Mouse (Mus musculus) kidney, embryonic 16.5 days (tissue): ENCODE data around the gene Zfyve16. TPM values are rescaled to one million over a fixed set of nuclear protein-coding genes. Genes with fewer than 3 reads are reported as not detected.

Source experiments
- ATAC-seq: fragments of 200-750 bp; cut with Nextera tagmentation; 2 replicates; pipeline ENCODE4 v1.8.0; 2017; ENCODE audit warnings: moderate TSS enrichment; ENCODE audit not compliant: low FRiP score, low TSS enrichment
- H3K27ac ChIP-seq: fragments of 300-500 bp; sonication (generic); 2 replicates; pipeline ENCODE4 v1.5.1; 2014; ENCODE audit warnings: low read length
- H3K27me3 ChIP-seq: fragments of 300-500 bp; sonication (generic); 2 replicates; pipeline ENCODE4 v1.6.1; 2014; ENCODE audit warnings: low read length, control low read depth, mixed read lengths; ENCODE audit not compliant: insufficient read depth
- H3K36me3 ChIP-seq: fragments of 300-500 bp; sonication (generic); 2 replicates; pipeline ENCODE4 v1.6.1; 2014; ENCODE audit warnings: low read length, control low read depth, mixed read lengths; ENCODE audit not compliant: insufficient read depth
- H3K4me1 ChIP-seq: fragments of 300-500 bp; sonication (generic); 2 replicates; pipeline ENCODE4 v1.6.1; 2014; ENCODE audit warnings: low read length, control low read depth, mixed read lengths; ENCODE audit not compliant: insufficient read depth
- H3K4me2 ChIP-seq: fragments of 300-500 bp; sonication (generic); replicated peaks from 2 replicates; pipeline ENCODE4 v1.6.1; 2014; ENCODE audit warnings: low read depth, low read length
- H3K4me3 ChIP-seq: fragments of 300-500 bp; sonication (generic); 2 replicates; pipeline ENCODE4 v1.5.1; 2014; ENCODE audit warnings: mild to moderate bottlenecking, low read length
- H3K9ac ChIP-seq: fragments of 300-500 bp; sonication (generic); replicated peaks from 2 replicates; pipeline ENCODE4 v1.6.1; 2014; ENCODE audit warnings: low read length
- H3K9me3 ChIP-seq: fragments of 300-500 bp; sonication (generic); 2 replicates; pipeline ENCODE4 v1.6.1; 2016; ENCODE audit warnings: low read length, control low read depth
- WGBS: fragments of 180-500 bp; shearing (Covaris S2); extraction: QIAGEN DNeasy Blood & Tissue Kit; methylation state at CpG from one replicate; pipeline ENCODE4 v1.1.7; 2014; 5-methylcytosine and 5-hydroxymethylcytosine counted together
- polyA plus RNA-seq: library from polyadenylated mRNA; unstranded; fragments of >200 nt; fragmentation: Nextera tagmentation; extraction: Ambion mirVana; gene quantifications from 2 replicates; pipeline ENCODE4 v1.2.1, GENCODE M21; 2015

Zfyve16 gene
- polyA plus RNA-seq, 1 experiment from 2014 or later: 12.1 TPM

DNA sequence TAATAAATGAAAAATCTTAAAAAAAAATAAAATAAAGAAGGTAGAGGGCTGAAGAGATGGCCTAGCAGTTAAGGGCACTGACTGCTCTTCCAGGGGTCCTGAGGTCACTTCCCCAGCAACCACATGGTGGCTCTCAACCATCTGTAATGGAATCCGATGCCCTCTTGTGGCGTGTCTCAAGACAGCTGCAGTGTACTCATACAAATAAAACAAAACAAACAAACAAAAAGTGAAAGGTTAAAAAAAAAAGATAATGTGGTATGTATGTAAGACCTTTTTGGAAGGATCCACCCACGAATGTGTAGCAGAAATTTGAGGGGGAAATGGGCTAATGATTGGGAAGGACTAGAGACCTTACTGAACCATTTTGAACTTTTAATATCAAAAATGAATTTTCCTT, 47.3 kb downstream of the Zfyve16 start:
- no peaks in the 10 kb centered on the region for H3K4me1 ChIP-seq
- H3K9me3 ChIP-seq: peaks cover 2% of the 10 kb centered on the region; the same call in 1 of the 2 replicates
- no peaks in the 10 kb centered on the region for H3K27me3 ChIP-seq
- no peak overlapping the region for H3K27ac ChIP-seq
- H3K36me3 ChIP-seq: 0 out of 2 replicates have a peak, but pooled peaks cover 5% of the 10 kb centered on the region
- H3K9ac ChIP-seq: peak overlapping the region; percentile 60
- H3K4me3 ChIP-seq: peak overlapping the region; percentile 51
- ATAC-seq: peak; percentile 75
- peak overlapping the region; percentile 68 for H3K4me2 ChIP-seq
- WGBS: 9% methylated on average over 3 of the region's 3 CpGs

DNA sequence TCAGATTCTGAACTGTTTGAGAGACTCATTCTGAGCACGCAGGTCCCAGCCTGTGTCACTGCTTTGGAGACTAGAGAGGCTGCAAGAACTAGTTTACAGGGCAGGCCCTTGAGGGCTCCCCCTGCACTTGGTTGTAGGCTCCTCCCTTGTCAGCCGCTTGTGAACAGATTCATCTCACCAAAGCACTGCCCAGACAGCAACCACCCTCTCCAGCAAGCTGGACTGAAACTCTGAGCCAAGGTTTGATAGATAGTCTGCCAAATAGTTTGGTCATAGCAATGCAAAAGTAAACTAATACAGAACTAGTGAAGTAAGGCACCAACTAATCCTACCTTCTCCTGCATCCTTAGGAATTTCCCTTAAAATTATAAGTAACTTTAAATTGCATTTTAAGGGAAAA, 60.5 kb downstream of the Zfyve16 start:
- H3K9me3 ChIP-seq: no peaks in the 10 kb centered on the region
- H3K9ac ChIP-seq: no peak overlapping the region
- H3K4me3 ChIP-seq: no peak overlapping the region
- no peak overlapping the region for H3K27ac ChIP-seq
- no peak overlapping the region for H3K4me2 ChIP-seq
- no peaks in the 10 kb centered on the region for H3K27me3 ChIP-seq
- 63% methylated on average over 2 of the region's 2 CpGs for WGBS
- H3K36me3 ChIP-seq: no peaks in the 10 kb centered on the region
- H3K4me1 ChIP-seq: no peaks in the 10 kb centered on the region
- peak; percentile 27; the same call in 1 of the 2 replicates for ATAC-seq

DNA sequence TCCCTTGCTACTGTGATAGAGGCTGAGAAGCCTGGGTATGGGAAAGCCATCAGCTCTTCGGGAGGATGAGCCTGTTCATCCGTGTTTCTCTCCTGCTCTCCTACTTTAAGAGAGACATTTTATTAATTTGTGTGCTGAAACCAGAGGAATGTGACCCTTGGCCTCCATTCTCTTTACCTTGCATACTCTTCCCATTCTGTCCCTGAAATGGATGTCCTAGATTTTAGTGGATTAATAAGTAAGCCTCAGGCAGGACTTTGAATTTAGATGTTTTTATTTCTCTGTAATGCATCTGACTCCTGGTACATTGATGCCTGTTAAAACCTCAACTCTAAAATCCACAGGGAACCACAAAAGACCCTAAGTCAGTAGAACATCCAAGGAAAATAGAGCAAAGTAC, 61.3 kb downstream of the Zfyve16 start:
- Histone ChIP-seq H3K36me3 (no peaks in the 10 kb centered on the region), H3K9me3 (no peaks in the 10 kb centered on the region), H3K4me3 (no peak overlapping the region), H3K9ac (no peak overlapping the region), H3K4me2 (no peak overlapping the region), H3K4me1 (no peaks in the 10 kb centered on the region), H3K27ac (0 out of 2 replicates have a peak overlapping the region, but pooled peaks have one; percentile 20), H3K27me3 (no peaks in the 10 kb centered on the region)
- no peak for ATAC-seq
- 43% methylated on average over 2 of the region's 2 CpGs for WGBS

DNA sequence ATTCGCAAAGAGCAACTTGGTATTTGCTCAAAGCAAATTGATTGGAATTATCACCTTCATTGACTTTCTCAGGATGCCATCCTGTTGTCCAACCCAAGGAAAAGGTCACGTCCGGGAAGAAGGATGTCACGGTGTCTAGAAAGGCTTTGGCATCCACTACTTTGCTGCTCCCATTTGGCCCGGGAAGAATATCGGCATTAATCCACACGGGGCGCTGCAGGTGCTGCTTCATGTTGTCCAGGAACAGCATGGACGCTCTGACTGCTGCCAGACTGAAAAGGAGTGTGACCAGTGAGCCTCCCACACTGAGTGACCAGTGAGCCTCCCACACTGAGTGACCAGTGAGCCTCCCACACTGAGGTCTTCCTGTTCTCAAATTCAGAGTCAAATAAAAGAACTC, 62.8 kb downstream of the Zfyve16 start:
- no peaks in the 10 kb centered on the region for H3K9me3 ChIP-seq
- ATAC-seq: no peak
- no peak overlapping the region for H3K4me3 ChIP-seq
- no peaks in the 10 kb centered on the region for H3K4me1 ChIP-seq
- no peak overlapping the region for H3K27ac ChIP-seq
- H3K27me3 ChIP-seq: no peaks in the 10 kb centered on the region
- H3K9ac ChIP-seq: no peak overlapping the region
- WGBS: 70% methylated on average over 9 of the region's 9 CpGs
- H3K4me2 ChIP-seq: no peak overlapping the region
- H3K36me3 ChIP-seq: no peaks in the 10 kb centered on the region

DNA sequence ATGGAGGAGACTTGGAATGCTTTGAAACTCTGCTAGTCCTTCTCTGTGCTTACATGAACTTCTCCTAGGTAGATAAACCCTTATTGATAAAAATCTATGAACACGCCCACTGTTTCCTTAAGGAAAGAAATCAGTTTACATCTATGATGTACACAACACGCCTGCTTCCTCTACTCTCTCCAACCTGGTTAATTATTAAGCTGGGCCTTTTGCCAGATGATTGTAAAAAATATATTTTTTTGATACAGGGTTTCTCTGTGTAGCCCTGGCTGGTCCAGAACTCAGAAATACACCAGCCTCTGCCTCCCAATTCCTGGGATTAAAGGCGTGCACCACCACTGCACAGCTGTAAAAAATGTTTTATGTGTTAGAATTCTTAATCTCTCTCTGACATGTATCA, 66.0 kb downstream of the Zfyve16 start:
- Histone ChIP-seq H3K27ac (no peak overlapping the region), H3K4me3 (no peak overlapping the region), H3K9me3 (no peaks in the 10 kb centered on the region), H3K9ac (no peak overlapping the region), H3K4me1 (no peaks in the 10 kb centered on the region), H3K4me2 (no peak overlapping the region), H3K36me3 (no peaks in the 10 kb centered on the region), H3K27me3 (no peaks in the 10 kb centered on the region)
- ATAC-seq: no peak
- 75% methylated on average over 3 of the region's 3 CpGs for WGBS

DNA sequence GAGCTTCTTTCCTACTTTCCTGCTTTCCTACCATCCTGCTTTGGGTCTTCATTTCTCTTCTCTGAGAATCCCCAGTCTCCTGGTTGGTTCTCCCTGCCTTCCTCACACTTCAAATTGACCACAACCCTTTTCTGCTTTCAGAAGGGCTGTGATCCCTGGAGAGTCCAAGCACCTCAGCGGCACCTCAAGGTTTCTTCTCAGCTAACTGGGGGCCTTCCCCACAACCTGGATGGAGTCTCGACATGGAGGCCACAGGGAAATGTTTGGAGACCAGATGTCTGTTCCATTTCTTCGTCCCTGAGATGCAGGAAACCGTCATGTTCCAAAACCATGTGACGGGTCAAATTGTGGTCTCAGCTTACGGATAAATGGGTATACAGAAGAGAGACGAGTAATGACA, 83.8 kb downstream of the Zfyve16 start:
- ATAC-seq: no peak
- Histone ChIP-seq H3K9ac (no peak overlapping the region), H3K9me3 (no peaks in the 10 kb centered on the region), H3K36me3 (no peaks in the 10 kb centered on the region), H3K27ac (no peak overlapping the region), H3K4me2 (no peak overlapping the region), H3K4me3 (no peak overlapping the region), H3K27me3 (no peaks in the 10 kb centered on the region), H3K4me1 (no peaks in the 10 kb centered on the region)
- WGBS: 88% methylated on average over 7 of the region's 7 CpGs

DNA sequence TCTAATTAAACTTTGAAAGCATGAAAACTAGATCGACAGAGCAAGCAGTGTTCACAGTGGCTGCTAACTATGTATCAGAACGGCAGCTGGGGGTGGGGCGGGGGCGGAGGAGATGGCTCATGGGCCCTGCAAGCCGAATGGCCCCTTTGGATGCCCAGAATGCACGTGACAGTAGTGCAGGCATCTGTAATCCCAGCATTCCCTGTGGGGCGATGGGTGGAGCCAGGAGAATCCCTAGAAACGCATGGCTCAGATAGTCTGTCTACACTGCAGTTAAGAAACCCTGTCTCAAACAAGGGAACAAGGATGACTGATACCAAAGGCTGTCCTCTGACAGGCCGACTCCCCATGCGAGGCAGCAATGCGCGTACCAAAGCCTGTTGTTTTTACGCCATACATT, 90.4 kb downstream of the Zfyve16 start:
- Histone ChIP-seq H3K9me3 (no peaks in the 10 kb centered on the region), H3K4me3 (no peak overlapping the region), H3K36me3 (no peaks in the 10 kb centered on the region), H3K4me1 (no peaks in the 10 kb centered on the region), H3K4me2 (no peak overlapping the region), H3K9ac (no peak overlapping the region), H3K27ac (no peak overlapping the region), H3K27me3 (no peaks in the 10 kb centered on the region)
- 79% methylated on average over 13 of the region's 13 CpGs for WGBS
- no peak for ATAC-seq

DNA sequence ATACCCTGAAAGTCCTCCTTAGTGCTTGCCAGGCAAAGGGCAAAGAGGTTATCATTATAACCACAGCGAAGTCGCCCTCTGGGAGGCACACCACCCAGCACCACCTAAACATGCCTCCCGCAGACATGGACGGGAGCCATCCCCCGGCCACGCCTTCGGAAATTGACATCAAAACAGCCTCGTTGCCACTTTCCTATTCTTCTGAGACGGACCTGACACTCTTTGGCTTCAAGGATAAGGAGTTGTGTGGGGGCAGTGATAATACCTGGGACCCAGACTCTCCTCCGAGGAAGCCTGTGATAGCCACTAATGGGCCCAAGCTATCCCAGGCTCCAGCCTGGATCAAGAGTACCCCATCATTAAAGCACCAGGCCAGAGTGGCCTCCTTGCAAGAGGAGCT, 92.0 kb downstream of the Zfyve16 start:
- Histone ChIP-seq H3K4me1 (no peaks in the 10 kb centered on the region), H3K4me3 (no peak overlapping the region), H3K9ac (no peak overlapping the region), H3K27me3 (no peaks in the 10 kb centered on the region), H3K4me2 (no peak overlapping the region), H3K36me3 (no peaks in the 10 kb centered on the region), H3K27ac (no peak overlapping the region), H3K9me3 (no peaks in the 10 kb centered on the region)
- no peak for ATAC-seq
- WGBS: 85% methylated on average over 10 of the region's 10 CpGs

Other genes starting within 250 kb of the Zfyve16 start
- 1.2 and 1.9 TPM in 2 replicates for gene Gm20379, start 224.9 kb downstream of the Zfyve16 start, polyA plus RNA-seq
- 21.0 and 21.7 TPM in 2 replicates for gene Dhfr, start 176.1 kb downstream of the Zfyve16 start, polyA plus RNA-seq
- 30.4 and 34.2 TPM in 2 replicates for gene Msh3, start 175.9 kb downstream of the Zfyve16 start, polyA plus RNA-seq
- gene Ankrd34b, start 105.0 kb downstream of the Zfyve16 start, polyA plus RNA-seq: 0.36 and 0.49 TPM in 2 replicates
- gene Fam151b, start 46.9 kb downstream of the Zfyve16 start, polyA plus RNA-seq: 0.17 and 0.24 TPM in 2 replicates
- not detected in 2 replicates for gene Spz1, start 45.3 kb upstream of the Zfyve16 start, polyA plus RNA-seq
- 19.7 and 20.1 TPM in 2 replicates for gene Serinc5, start 80.2 kb upstream of the Zfyve16 start, polyA plus RNA-seq